Mouse (Mus musculus): ENCODE results near the gene Ell.

- TF ChIP-seq POLR2A (IDR thresholded peaks at IDR 0.05; ENCODE audit: low read depth, low read length) (no peak), CTCF (IDR thresholded peaks at IDR 0.05; ENCODE audit: borderline replicate concordance, insufficient read depth, low read length) (no peak)
Observed at GRCm38 (mm10) chr8:70519606-70520005, 19.7 kb upstream of the Ell start.

Data from embryonic fibroblast, embryonic 13.5 days (primary cell).